Mouse (Mus musculus) spleen, adult 2 months (tissue): ENCODE data around the gene Slc24a2. TPM values are rescaled to one million over a fixed set of nuclear protein-coding genes. Genes with fewer than 3 reads are reported as not detected.

ENCODE experiments used
- DNase-seq, 2 experiments: peaks; one replicate each; pipeline versions ENCODE4 v3.0.0 to v3.0.0-alpha.2; 2012 to 2021; ENCODE audit warnings: low spot score in 2 of 2, low read depth in 1 of 2
- H3K27ac ChIP-seq: fragments of 200-500 bp; 2 replicates; pipeline ENCODE4 v1.5.1; 2012; ENCODE audit warnings: low read length, inconsistent platforms; ENCODE audit not compliant: insufficient read depth
- H3K27me3 ChIP-seq: fragments of 200-500 bp; 2 replicates; pipeline ENCODE4 v1.6.1; 2012; ENCODE audit warnings: mild to moderate bottlenecking, moderate library complexity, low read length, inconsistent platforms; ENCODE audit not compliant: control insufficient read depth, insufficient read depth
- H3K36me3 ChIP-seq: fragments of 200-500 bp; 2 replicates; pipeline ENCODE4 v1.6.1; 2012; ENCODE audit warnings: mild to moderate bottlenecking, low read length, inconsistent platforms; ENCODE audit not compliant: control insufficient read depth, insufficient read depth
- H3K4me1 ChIP-seq: fragments of 200-500 bp; 2 replicates; pipeline ENCODE4 v1.6.1; 2011; ENCODE audit warnings: inconsistent platforms; ENCODE audit not compliant: control insufficient read depth, insufficient read depth, insufficient read length
- H3K4me3 ChIP-seq: fragments of 200-500 bp; 2 replicates; pipeline ENCODE4 v1.5.1; 2011; ENCODE audit warnings: mild to moderate bottlenecking, inconsistent platforms; ENCODE audit not compliant: insufficient read depth, insufficient read length; ENCODE audit errors: extremely low read depth
- CTCF ChIP-seq: fragments of 200-500 bp; IDR thresholded peaks from 2 replicates; pipeline ENCODE4 v1.5.1; 2011; ENCODE audit warnings: mild to moderate bottlenecking, inconsistent platforms; ENCODE audit not compliant: insufficient read depth, insufficient read length, insufficient replicate concordance; ENCODE audit errors: extremely low read depth
- POLR2A ChIP-seq: fragments of 200-500 bp; IDR thresholded peaks from 2 replicates; pipeline ENCODE4 v1.6.1; 2011; ENCODE audit warnings: low read depth, low read length, inconsistent platforms
- WGBS: fragments of 180-500 bp; shearing (Covaris S2); methylation state at CpG from one replicate; pipeline ENCODE4 v1.1.7; 2018; 5-methylcytosine and 5-hydroxymethylcytosine counted together
- polyA plus RNA-seq: library from polyadenylated mRNA; depleted of rRNA; stranded (reverse); fragments of >200 nt; gene quantifications from 2 replicates; pipeline ENCODE4 v1.2.3, GENCODE M21; 2012

Gene Slc24a2
- polyA plus RNA-seq, 1 experiment: not detected

DNA sequence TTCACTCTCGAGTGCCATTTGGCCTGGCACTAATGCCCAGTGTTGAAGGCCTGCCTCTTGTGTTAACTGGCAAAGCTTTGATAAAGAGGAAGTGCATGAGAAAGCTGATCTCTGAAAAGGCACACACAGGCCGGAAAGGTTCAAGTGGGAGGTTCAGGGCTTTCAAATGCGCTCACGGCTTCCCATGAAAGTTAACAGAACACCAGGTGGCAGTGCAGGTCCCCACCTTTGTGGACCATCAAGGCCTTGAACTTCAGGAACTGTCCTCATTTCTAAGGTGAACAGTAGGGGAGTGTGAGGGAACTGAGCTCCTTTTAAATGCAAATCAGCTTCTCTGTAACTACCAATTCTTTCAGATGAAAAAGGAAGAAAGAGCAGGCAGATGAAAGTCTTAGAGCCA, 110.5 kb downstream of the Slc24a2 start:
- no peak overlapping the region for H3K4me3 ChIP-seq
- no peaks in the 10 kb centered on the region for H3K4me1 ChIP-seq
- no peak for TF ChIP-seq CTCF
- no peak for TF ChIP-seq POLR2A
- no peak for DNase-seq
- no peaks in the 10 kb centered on the region for H3K27me3 ChIP-seq
- H3K27ac ChIP-seq: no peak overlapping the region
- 16% methylated on average over 4 of the region's 4 CpGs for WGBS
- H3K36me3 ChIP-seq: no peaks in the 10 kb centered on the region

DNA sequence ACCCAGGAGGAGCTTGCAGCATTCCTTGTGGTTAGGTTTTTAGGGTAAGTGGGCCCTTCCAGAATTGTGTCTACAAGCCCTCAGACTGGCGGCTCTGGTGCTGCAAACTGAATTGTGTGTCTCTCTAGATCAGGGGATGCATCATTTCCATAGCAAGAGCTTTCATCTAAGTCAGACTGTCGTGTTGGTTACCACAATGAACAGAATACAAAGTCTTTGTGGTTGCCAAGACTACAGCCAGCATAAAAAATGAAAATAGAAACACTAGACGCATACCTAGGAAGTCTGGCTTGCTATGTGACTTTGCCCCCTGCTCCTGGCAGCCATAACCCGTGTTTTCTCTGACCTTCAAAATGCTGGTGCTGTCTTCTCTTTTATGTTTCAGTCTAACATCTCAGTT, 114.6 kb downstream of the Slc24a2 start:
- no peak for TF ChIP-seq CTCF
- no peak for TF ChIP-seq POLR2A
- H3K27me3 ChIP-seq: no peaks in the 10 kb centered on the region
- no peak overlapping the region for H3K4me3 ChIP-seq
- 44% methylated on average over 4 of the region's 4 CpGs for WGBS
- H3K4me1 ChIP-seq: no peaks in the 10 kb centered on the region
- no peak for DNase-seq
- no peaks in the 10 kb centered on the region for H3K36me3 ChIP-seq
- no peak overlapping the region for H3K27ac ChIP-seq

GRCm38 (mm10) chr4:87109331-87110059, 120.8 kb downstream of the Slc24a2 start:
- H3K27ac ChIP-seq: no peak overlapping the region
- WGBS: 86% methylated on average over 8 of the region's 8 CpGs
- no peaks in the 10 kb centered on the region for H3K36me3 ChIP-seq
- DNase-seq: no peak
- H3K4me1 ChIP-seq: no peaks in the 10 kb centered on the region
- TF ChIP-seq POLR2A: no peak
- no peak for TF ChIP-seq CTCF
- no peaks in the 10 kb centered on the region for H3K27me3 ChIP-seq
- H3K4me3 ChIP-seq: no peak overlapping the region

DNA sequence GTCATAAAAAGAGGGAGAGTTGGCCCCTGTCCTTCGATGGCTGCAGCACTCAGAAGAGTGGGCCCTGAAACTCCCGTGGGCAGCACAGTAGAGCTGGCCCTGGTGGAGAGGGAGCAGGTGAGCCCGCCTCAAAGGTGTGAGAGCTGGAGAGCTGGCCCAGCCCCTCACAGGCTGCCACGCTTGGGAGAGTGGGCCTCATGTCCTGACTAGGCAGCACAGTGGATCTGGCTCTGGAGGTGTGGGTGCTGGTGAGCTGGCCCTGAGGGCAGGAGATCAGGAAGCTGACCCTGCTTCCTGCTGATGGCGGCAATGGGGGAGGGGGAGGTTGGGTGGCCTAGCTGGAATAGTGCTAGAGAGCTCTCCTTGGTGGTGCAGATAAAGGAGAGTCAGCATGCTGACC, 129.3 kb downstream of the Slc24a2 start:
- H3K27me3 ChIP-seq: no peaks in the 10 kb centered on the region
- H3K4me1 ChIP-seq: no peaks in the 10 kb centered on the region
- H3K36me3 ChIP-seq: no peaks in the 10 kb centered on the region
- H3K4me3 ChIP-seq: no peak overlapping the region
- no peak for DNase-seq
- 74% methylated on average over 5 of the region's 5 CpGs for WGBS
- H3K27ac ChIP-seq: no peak overlapping the region
- TF ChIP-seq CTCF (no peak), POLR2A (no peak)

GRCm38 (mm10) chr4:87096186-87096585, 134.1 kb downstream of the Slc24a2 start:
- no peak overlapping the region for H3K27ac ChIP-seq
- H3K4me3 ChIP-seq: no peak overlapping the region
- DNase-seq: no peak
- TF ChIP-seq CTCF (no peak), POLR2A (no peak)
- no peaks in the 10 kb centered on the region for H3K36me3 ChIP-seq
- WGBS: 83% methylated on average over 5 of the region's 5 CpGs
- no peaks in the 10 kb centered on the region for H3K27me3 ChIP-seq
- H3K4me1 ChIP-seq: no peaks in the 10 kb centered on the region

DNA sequence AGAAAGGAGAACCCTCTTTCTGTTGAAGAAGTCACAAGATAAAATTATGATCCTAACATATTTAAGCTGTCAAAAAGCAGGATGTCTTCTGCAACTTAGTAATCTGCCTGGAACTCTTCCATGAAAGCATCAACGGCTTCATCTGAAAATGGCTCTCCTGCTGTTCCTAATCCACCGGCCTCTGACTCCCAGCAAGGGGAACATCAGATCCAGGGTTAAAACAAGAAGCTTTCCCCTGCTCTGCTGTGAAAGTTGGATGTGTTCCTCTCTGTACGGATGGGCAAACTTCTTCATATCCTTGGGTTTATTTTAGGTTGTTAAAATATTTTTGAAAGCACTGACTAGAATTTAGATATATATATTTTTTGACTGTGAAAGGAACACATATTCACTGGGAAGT, 136.7 kb downstream of the Slc24a2 start:
- TF ChIP-seq CTCF (no peak), POLR2A (no peak)
- WGBS: 91% methylated on average over 3 of the region's 3 CpGs
- DNase-seq: no peak
- no peaks in the 10 kb centered on the region for H3K4me1 ChIP-seq
- H3K27ac ChIP-seq: no peak overlapping the region
- H3K4me3 ChIP-seq: no peak overlapping the region
- no peaks in the 10 kb centered on the region for H3K27me3 ChIP-seq
- no peaks in the 10 kb centered on the region for H3K36me3 ChIP-seq

- no peaks in the 10 kb centered on the region for H3K4me1 ChIP-seq
- no peak overlapping the region for H3K27ac ChIP-seq
- no peaks in the 10 kb centered on the region for H3K27me3 ChIP-seq
- DNase-seq: no peak
- no peak overlapping the region for H3K4me3 ChIP-seq
- TF ChIP-seq POLR2A (no peak), CTCF (no peak)
- no peaks in the 10 kb centered on the region for H3K36me3 ChIP-seq
These were observed 139.4 kb downstream of the Slc24a2 start for GRCm38 (mm10) chr4:87090841-87091240.
